Mouse (Mus musculus): ENCODE results near the gene Numbl.

Gene Numbl

GRCm38 (mm10) chr7:27257046-27257851 is 984 bp upstream of the Numbl start:
- DNase-seq, result peak; percentile 69 to 78

- DNase-seq, result peak in 1 of 2 experiments; percentile 21
Observed at GRCm38 (mm10) chr7:27257852-27258204, 405 bp upstream of the Numbl start.

GRCm38 (mm10) chr7:27259271-27259721 is 1.1 kb downstream of the Numbl start:
- DNase-seq, result peak; percentile 35 to 49

GRCm38 (mm10) chr7:27259771-27260170 is 1.5 kb downstream of the Numbl start:
- DNase-seq, result no peak

- peak; percentile 38 to 39 for DNase-seq
Observed at GRCm38 (mm10) chr7:27260856-27261255, 2.6 kb downstream of the Numbl start.

GRCm38 (mm10) chr7:27261888-27262287 is 3.7 kb downstream of the Numbl start:
- DNase-seq, result no peak

GRCm38 (mm10) chr7:27264761-27265160 is 6.5 kb downstream of the Numbl start:
- DNase-seq, result no peak

GRCm38 (mm10) chr7:27266515-27267128 is 8.4 kb downstream of the Numbl start:
- DNase-seq, result no peak

- no peak for DNase-seq
Observed at GRCm38 (mm10) chr7:27271423-27271822, 13.2 kb downstream of the Numbl start.

GRCm38 (mm10) chr7:27273739-27274351 is 15.6 kb downstream of the Numbl start:
- DNase-seq, result no peak

GRCm38 (mm10) chr7:27274916-27275315 is 16.7 kb downstream of the Numbl start:
- no peak for DNase-seq

- DNase-seq, result no peak
Observed at GRCm38 (mm10) chr7:27276021-27276420, 17.8 kb downstream of the Numbl start.

GRCm38 (mm10) chr7:27277191-27277590 is 19.0 kb downstream of the Numbl start:
- no peak for DNase-seq

GRCm38 (mm10) chr7:27281717-27282116 is 23.5 kb downstream of the Numbl start:
- no peak for DNase-seq

- no peak for DNase-seq
Observed at GRCm38 (mm10) chr7:27282225-27282624, 24.0 kb downstream of the Numbl start.

- peak in 1 of 2 experiments; percentile 43 for DNase-seq
Observed at GRCm38 (mm10) chr7:27284865-27285697, 26.8 kb downstream of the Numbl start.

- peak; percentile 58 to 61 for DNase-seq
Observed at GRCm38 (mm10) chr7:27285698-27286066, 27.4 kb downstream of the Numbl start.

- no peak for DNase-seq
Observed at GRCm38 (mm10) chr7:27288732-27289131, 30.5 kb downstream of the Numbl start.

- no peak for DNase-seq
Observed at GRCm38 (mm10) chr7:27290555-27290954, 32.3 kb downstream of the Numbl start.

GRCm38 (mm10) chr7:27291795-27292466 is 33.7 kb downstream of the Numbl start:
- DNase-seq, result no peak

GRCm38 (mm10) chr7:27295956-27296355 is 37.7 kb downstream of the Numbl start:
- DNase-seq, result no peak

GRCm38 (mm10) chr7:27296518-27296917 is 38.3 kb downstream of the Numbl start:
- DNase-seq, result no peak
